Mouse (Mus musculus) kidney, embryonic 16.5 days (tissue): ENCODE measurements around the gene Cabp4. TPM values are rescaled to one million over a fixed set of nuclear protein-coding genes. Genes with fewer than 3 reads are reported as not detected.
A peak's percentile ranks its signal among the peaks of the same experiment; 100 is the strongest.

Source experiments
- ATAC-seq: fragments of 200-750 bp; cut with Nextera tagmentation; 2 replicates; pipeline ENCODE4 v1.8.0; 2017; ENCODE audit warnings: moderate TSS enrichment; ENCODE audit not compliant: low FRiP score, low TSS enrichment
- H3K27ac ChIP-seq: fragments of 300-500 bp; sonication (generic); 2 replicates; pipeline ENCODE4 v1.5.1; 2014; ENCODE audit warnings: low read length
- H3K27me3 ChIP-seq: fragments of 300-500 bp; sonication (generic); 2 replicates; pipeline ENCODE4 v1.6.1; 2014; ENCODE audit warnings: low read length, control low read depth, mixed read lengths; ENCODE audit not compliant: insufficient read depth
- H3K36me3 ChIP-seq: fragments of 300-500 bp; sonication (generic); 2 replicates; pipeline ENCODE4 v1.6.1; 2014; ENCODE audit warnings: low read length, control low read depth, mixed read lengths; ENCODE audit not compliant: insufficient read depth
- H3K4me1 ChIP-seq: fragments of 300-500 bp; sonication (generic); 2 replicates; pipeline ENCODE4 v1.6.1; 2014; ENCODE audit warnings: low read length, control low read depth, mixed read lengths; ENCODE audit not compliant: insufficient read depth
- H3K4me2 ChIP-seq: fragments of 300-500 bp; sonication (generic); replicated peaks from 2 replicates; pipeline ENCODE4 v1.6.1; 2014; ENCODE audit warnings: low read depth, low read length
- H3K4me3 ChIP-seq: fragments of 300-500 bp; sonication (generic); 2 replicates; pipeline ENCODE4 v1.5.1; 2014; ENCODE audit warnings: mild to moderate bottlenecking, low read length
- H3K9ac ChIP-seq: fragments of 300-500 bp; sonication (generic); replicated peaks from 2 replicates; pipeline ENCODE4 v1.6.1; 2014; ENCODE audit warnings: low read length
- H3K9me3 ChIP-seq: fragments of 300-500 bp; sonication (generic); 2 replicates; pipeline ENCODE4 v1.6.1; 2016; ENCODE audit warnings: low read length, control low read depth
- WGBS: fragments of 180-500 bp; shearing (Covaris S2); extraction: QIAGEN DNeasy Blood & Tissue Kit; methylation state at CpG from one replicate; pipeline ENCODE4 v1.1.7; 2014; 5-methylcytosine and 5-hydroxymethylcytosine counted together
- polyA plus RNA-seq: library from polyadenylated mRNA; unstranded; fragments of >200 nt; fragmentation: Nextera tagmentation; extraction: Ambion mirVana; gene quantifications from 2 replicates; pipeline ENCODE4 v1.2.1, GENCODE M21; 2015

Gene Cabp4
- polyA plus RNA-seq, 1 experiment from 2014 or later: 0.14 TPM

DNA sequence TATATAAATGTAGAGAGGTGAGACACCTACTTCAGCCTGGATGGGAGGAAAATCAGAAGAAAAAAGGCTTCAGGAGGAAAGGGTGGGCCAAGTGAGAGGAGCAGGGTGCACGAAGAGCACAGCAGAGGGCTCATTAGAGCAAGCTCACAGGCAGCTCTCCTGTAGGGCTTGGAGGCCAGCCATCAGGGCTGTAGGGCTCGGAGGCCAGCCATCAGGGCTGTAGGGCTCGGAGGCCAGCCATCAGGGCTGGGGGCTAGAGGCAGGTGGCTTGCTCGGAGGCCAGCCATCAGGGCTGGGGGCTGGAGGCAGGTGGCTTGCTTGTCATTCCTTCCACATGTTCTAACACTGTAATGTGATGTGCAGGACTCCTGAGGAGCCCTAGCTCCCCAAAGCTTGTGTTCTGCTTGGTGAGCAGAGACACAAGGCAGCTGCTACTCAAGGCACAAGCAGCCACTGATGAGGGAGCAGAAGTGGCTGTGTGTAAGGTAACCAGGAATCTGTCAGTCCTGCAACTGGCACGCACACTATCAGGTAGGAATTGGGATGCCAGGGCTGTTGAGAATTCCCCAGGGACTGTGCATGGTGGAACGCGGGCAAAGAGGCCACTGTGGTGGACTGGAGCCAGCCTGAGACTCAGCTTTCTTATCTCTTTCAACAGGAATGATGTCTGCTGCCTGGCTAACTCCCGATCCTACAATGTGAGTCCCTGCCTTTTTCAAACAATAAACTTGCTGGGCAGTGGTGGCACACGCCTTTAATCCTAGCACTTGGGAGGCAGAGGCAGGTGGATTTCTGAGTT, 23.0 kb upstream of the Cabp4 start:
- no peak overlapping the region for H3K9ac ChIP-seq
- H3K9me3 ChIP-seq: no peaks in the 10 kb centered on the region
- no peak overlapping the region for H3K4me2 ChIP-seq
- no peaks in the 10 kb centered on the region for H3K36me3 ChIP-seq
- 78% methylated on average over 9 of the region's 9 CpGs for WGBS
- peaks cover 27% of the 10 kb centered on the region for H3K4me1 ChIP-seq
- no peak overlapping the region for H3K27ac ChIP-seq
- no peak for ATAC-seq
- H3K27me3 ChIP-seq: no peaks in the 10 kb centered on the region
- no peak overlapping the region for H3K4me3 ChIP-seq

DNA sequence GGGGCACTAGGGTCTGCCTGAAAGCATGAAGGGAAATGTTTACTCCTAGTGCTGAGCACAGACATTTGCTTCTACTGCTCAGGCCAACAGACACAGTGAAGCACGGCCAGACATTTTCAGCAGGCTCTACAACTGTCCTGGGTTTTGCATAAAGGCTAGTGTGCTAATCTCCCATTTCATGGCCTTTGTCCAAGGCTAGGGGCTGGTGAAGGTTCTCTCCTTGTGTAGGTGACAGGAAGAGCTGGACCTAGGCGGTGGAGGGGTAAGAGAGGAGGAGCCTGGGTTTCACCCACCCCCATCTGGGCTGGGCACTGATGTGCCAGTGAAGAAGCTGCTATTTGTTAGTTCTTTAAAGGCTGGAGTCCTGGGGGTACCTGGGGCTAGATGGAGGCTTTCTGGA, 20.9 kb upstream of the Cabp4 start:
- no peak overlapping the region for H3K4me3 ChIP-seq
- no peak overlapping the region for H3K9ac ChIP-seq
- peaks cover 11% of the 10 kb centered on the region for H3K4me1 ChIP-seq
- H3K27ac ChIP-seq: no peak overlapping the region; the same call in 1 of the 2 replicates
- H3K36me3 ChIP-seq: peaks cover 10% of the 10 kb centered on the region
- H3K27me3 ChIP-seq: no peaks in the 10 kb centered on the region
- ATAC-seq: no peak
- H3K4me2 ChIP-seq: no peak overlapping the region
- 84% methylated on average over 2 of the region's 2 CpGs for WGBS
- no peaks in the 10 kb centered on the region for H3K9me3 ChIP-seq

- Histone ChIP-seq H3K4me1 (peaks cover 10% of the 10 kb centered on the region), H3K4me3 (no peak overlapping the region), H3K27me3 (no peaks in the 10 kb centered on the region), H3K9me3 (no peaks in the 10 kb centered on the region), H3K27ac (no peak overlapping the region), H3K9ac (no peak overlapping the region), H3K4me2 (no peak overlapping the region), H3K36me3 (peaks cover 16% of the 10 kb centered on the region)
- no peak for ATAC-seq
- WGBS: 76% methylated on average over 3 of the region's 3 CpGs
Measured at GRCm38 (mm10) chr19:4164100-4164499, 20.3 kb upstream of the Cabp4 start.

DNA sequence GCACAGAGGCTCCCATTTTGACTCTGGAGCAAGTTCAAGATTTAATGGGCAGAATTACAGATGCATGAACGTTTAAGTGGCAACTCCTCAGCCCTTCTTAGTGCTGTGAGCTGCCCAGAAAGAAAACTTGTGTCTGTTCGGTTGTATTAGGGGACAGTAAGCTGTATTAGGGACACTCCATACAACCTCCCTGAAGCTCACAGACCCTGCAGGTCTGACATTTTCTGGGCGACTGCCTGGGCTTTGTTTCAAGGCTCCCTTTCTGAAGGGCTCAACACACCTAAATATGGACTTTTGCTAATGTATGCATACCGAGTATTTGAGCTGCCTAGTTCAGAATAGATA, 19.7 kb upstream of the Cabp4 start:
- 35% methylated on average over 4 of the region's 4 CpGs for WGBS
- H3K36me3 ChIP-seq: peaks cover 22% of the 10 kb centered on the region
- peak overlapping the region; percentile 54; the same call in 1 of the 2 replicates for H3K27ac ChIP-seq
- H3K4me3 ChIP-seq: peak overlapping the region; percentile 73
- no peaks in the 10 kb centered on the region for H3K27me3 ChIP-seq
- H3K4me1 ChIP-seq: peaks cover 10% of the 10 kb centered on the region
- ATAC-seq: 0 out of 2 replicates have a peak, but pooled peaks have one; percentile 21
- no peaks in the 10 kb centered on the region for H3K9me3 ChIP-seq
- H3K9ac ChIP-seq: peak overlapping the region; percentile 67
- peak overlapping the region; percentile 92 for H3K4me2 ChIP-seq

DNA sequence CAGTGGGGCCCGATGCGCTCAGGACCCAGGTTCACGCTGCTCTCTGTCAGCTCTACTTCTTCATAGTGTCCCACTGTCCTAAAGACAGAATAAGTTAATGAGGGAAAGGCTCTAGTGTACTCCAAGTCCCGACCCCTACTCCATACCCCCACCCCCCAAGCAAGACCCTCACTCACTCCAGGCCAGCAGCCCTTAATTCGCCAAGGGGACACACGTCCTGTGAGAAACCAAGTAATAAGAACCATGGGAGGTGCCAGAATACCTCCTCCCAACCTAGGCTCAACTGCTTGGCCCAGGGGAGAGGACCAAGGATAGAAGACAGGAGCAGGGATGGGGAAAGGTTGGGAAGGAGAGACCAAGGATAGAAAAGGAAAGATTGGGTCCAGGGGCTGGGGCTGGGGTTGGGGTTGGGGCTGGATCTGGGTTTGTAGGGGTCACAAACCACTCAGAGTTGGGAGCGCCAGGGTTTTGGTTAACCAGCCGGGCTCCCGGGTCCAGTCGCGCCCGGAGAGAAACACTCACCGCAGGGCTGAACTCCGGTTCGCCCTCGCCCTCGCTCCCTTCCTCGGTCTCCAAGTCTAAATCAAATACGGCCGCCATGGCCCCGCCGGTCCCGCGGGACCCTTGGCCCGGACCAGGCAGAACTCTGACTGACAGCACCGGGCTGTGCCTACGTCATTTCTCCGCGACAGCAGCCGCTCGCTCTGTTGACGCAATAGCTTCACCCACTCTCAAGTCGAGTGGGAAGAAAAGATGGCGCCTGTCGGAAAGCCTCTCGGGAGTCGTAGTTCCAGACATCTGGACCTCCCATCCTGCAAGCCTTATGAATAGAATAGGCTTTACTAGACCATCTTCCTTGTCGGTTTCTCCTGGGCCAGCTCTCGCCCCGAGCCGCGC, 19.1 kb upstream of the Cabp4 start, which contains the start of gene Rps6kb2:
Gene Rps6kb2, minus strand, starts transcription at position 709 of the 897 bp plus-strand sequence.
- Histone ChIP-seq H3K9me3 (no peaks in the 10 kb centered on the region), H3K9ac (peak within 1 kb of the TSS; percentile 80), H3K4me2 (peak within 1 kb of the TSS; percentile 92), H3K27me3 (no peaks in the 10 kb centered on the region), H3K4me1 (peaks cover 10% of the 10 kb centered on the region), H3K4me3 (peak within 1 kb of the TSS; percentile 73), H3K36me3 (peaks cover 28% of the 10 kb centered on the region), H3K27ac (peak within 1 kb of the TSS; percentile 54; the same call in 1 of the 2 replicates)
- peak; percentile 85 for ATAC-seq
- WGBS: 5% methylated on average over 42 of the region's 42 CpGs

DNA sequence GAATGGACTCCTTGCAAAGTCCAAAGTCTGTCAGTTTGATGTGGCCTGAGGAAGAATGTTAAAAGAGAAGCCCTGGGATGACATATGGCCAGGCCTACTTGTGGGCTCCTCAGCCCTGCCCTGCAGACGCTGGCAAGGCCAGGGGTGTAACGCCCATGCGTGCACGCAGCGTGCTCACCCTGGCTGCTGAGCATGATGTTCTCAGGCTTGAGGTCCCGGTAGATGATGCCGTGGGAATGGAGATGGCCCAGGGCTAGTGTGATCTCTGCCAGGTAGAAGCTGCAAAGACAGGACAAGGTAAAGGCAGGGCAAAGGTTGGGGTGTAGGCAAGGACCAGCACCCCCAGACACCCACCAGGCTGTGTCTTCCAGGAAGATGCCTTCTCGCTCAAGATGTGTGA, 15.2 kb upstream of the Cabp4 start:
- Histone ChIP-seq H3K4me1 (peaks cover 18% of the 10 kb centered on the region), H3K9me3 (no peaks in the 10 kb centered on the region), H3K9ac (no peak overlapping the region), H3K4me3 (no peak overlapping the region), H3K27ac (no peak overlapping the region), H3K4me2 (no peak overlapping the region), H3K36me3 (peaks cover 44% of the 10 kb centered on the region), H3K27me3 (no peaks in the 10 kb centered on the region)
- no peak for ATAC-seq
- WGBS: 95% methylated on average over 8 of the region's 8 CpGs

GRCm38 (mm10) chr19:4156771-4157170, 12.9 kb upstream of the Cabp4 start:
- H3K27me3 ChIP-seq: no peaks in the 10 kb centered on the region
- H3K4me1 ChIP-seq: peaks cover 9% of the 10 kb centered on the region; the same call in 1 of the 2 replicates
- peaks cover 52% of the 10 kb centered on the region for H3K36me3 ChIP-seq
- no peak overlapping the region for H3K27ac ChIP-seq
- no peaks in the 10 kb centered on the region for H3K9me3 ChIP-seq
- no peak overlapping the region for H3K4me2 ChIP-seq
- 93% methylated on average over 12 of the region's 12 CpGs for WGBS
- H3K4me3 ChIP-seq: no peak overlapping the region
- H3K9ac ChIP-seq: no peak overlapping the region
- ATAC-seq: no peak

DNA sequence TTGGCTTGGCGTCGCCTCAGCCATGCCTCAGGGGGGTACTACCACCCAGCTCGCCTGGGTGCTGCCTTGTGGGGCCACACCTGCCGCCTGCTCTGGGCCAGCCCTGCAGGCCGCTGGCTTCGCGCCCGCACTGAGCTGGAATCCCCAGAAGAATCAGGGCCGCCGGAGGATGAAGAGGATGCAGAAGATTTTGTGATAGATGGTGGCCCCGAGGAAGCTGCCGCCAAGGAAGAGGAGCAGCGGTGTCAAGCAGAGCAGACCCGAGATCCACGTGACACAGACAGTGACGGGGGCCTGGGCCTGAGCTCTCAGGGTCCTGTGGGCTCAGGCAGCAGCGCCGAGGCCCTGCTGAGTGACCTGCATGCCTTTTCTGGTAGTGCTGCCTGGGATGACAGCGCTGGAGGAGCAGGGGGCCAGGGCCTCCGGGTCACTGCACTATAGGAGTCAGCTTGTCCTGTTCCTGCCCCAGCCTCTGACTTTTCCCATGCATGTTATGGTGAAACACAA, 12.3 kb upstream of the Cabp4 start:
- Histone ChIP-seq H3K9me3 (no peaks in the 10 kb centered on the region), H3K4me3 (no peak overlapping the region), H3K36me3 (peaks cover 49% of the 10 kb centered on the region), H3K4me1 (peaks cover 9% of the 10 kb centered on the region; the same call in 1 of the 2 replicates), H3K27ac (peak overlapping the region; percentile 58), H3K27me3 (no peaks in the 10 kb centered on the region), H3K9ac (no peak overlapping the region), H3K4me2 (no peak overlapping the region)
- WGBS: 63% methylated on average over 20 of the region's 20 CpGs
- 0 out of 2 replicates have a peak, but pooled peaks have one; percentile 5 for ATAC-seq

- peaks cover 50% of the 10 kb centered on the region for H3K36me3 ChIP-seq
- no peak overlapping the region for H3K4me3 ChIP-seq
- no peak overlapping the region for H3K4me2 ChIP-seq
- peak overlapping the region; percentile 58 for H3K27ac ChIP-seq
- peaks cover 11% of the 10 kb centered on the region for H3K4me1 ChIP-seq
- H3K27me3 ChIP-seq: no peaks in the 10 kb centered on the region
- peak; percentile 43; the same call in 1 of the 2 replicates for ATAC-seq
- 46% methylated on average over 6 of the region's 6 CpGs for whole genome bisulfite sequencing
- no peaks in the 10 kb centered on the region for H3K9me3 ChIP-seq
- H3K9ac ChIP-seq: 0 out of 2 replicates have a peak overlapping the region, but pooled peaks have one; percentile 19
Measured at GRCm38 (mm10) chr19:4155223-4156072, 11.6 kb upstream of the Cabp4 start.
